Mouse (Mus musculus): ENCODE data around the gene Myo6.

- TF ChIP-seq POLR2A (IDR thresholded peaks at IDR 0.05; ENCODE audit: low read depth, low read length) (no peak), CTCF (IDR thresholded peaks at IDR 0.05; ENCODE audit: borderline replicate concordance, insufficient read depth, low read length) (no peak)
These were observed 32.4 kb downstream of the Myo6 start for GRCm38 (mm10) chr9:80197233-80197632.

All from embryonic fibroblast, embryonic 13.5 days (primary cell).